Mouse (Mus musculus): ENCODE measurements around the gene Hspa13. TPM values are rescaled to one million over a fixed set of nuclear protein-coding genes. Genes with fewer than 3 reads are reported as not detected.

Hspa13 gene
- total RNA-seq (2021) = 35.5 and 43.2 TPM in 2 replicates
- long read RNA-seq, full-length matches to known transcripts = 36 of 44 reads
- long read RNA-seq, partial matches to known transcripts = 0 of 44 reads
- long read RNA-seq, other reads (novel, unspliced or antisense) = 8 of 44 reads

DNA sequence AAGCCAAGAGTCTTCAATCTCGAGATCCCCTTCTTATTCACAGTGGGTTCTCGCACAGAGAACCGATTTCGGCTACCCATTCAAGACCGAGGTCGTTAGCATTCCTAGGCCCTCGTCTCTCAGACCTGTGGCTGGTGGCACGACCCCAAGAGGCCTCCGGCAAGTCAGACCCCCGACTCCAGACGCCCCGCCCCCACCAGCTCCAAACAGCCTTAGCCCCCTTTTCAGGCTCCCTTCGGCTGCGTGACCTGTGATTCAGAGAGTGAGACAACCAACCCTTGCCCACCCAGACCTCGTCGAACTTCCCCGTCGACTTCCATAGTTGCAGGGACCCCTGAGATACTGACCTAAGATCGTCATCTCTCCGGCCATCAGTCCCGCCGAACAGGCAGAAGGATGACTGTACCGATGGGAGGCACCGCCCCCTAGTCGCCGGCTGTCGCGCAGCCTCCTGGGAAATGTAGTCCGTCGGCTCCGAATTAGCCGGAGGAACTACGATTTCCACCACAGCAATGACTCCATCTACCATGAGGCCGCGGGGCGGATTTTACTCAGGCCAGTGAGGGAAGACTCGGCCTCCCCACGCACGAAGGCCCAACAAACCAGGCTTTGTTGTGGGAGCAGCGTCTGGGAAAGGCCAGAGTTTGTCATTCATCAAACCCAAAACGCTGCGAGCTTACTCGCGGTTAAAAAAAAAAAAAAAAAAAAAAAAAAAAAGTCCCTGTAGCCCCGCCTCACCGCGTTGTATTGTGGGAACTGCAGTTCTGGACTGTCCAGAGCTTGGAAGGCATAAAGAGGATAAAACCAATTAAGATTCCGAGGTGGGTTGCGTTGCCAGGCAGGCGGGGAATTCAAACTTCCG is at the start of gene Hspa13:
Hspa13 (minus strand) TSS at position 717 of the 862 bp plus-strand sequence.
- peak; percentile 94 for DNase-seq

DNA sequence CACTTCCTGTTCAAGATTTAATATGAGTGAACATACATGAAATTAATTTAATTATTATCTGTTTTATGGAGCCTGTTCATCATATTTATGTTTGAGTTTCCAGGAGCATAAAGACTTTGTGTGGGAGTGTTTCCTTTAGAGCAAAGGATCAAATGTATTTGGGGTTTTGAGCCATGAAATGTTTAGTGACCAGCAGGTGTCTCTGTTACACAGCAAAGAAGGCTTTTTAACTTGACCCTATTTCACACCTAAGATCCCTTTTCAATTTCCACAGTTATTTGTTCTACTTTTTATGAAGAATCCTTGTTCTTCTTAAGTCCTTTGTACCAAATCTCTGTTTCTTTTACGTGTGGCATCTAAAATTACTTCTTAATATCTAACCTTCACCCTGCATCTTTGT is 12.4 kb upstream of the Hspa13 start:
- DNase-seq = no peak

- no peak for DNase-seq
Observed at GRCm38 (mm10) chr16:75773222-75773621, 6.3 kb upstream of the Hspa13 start.

DNA sequence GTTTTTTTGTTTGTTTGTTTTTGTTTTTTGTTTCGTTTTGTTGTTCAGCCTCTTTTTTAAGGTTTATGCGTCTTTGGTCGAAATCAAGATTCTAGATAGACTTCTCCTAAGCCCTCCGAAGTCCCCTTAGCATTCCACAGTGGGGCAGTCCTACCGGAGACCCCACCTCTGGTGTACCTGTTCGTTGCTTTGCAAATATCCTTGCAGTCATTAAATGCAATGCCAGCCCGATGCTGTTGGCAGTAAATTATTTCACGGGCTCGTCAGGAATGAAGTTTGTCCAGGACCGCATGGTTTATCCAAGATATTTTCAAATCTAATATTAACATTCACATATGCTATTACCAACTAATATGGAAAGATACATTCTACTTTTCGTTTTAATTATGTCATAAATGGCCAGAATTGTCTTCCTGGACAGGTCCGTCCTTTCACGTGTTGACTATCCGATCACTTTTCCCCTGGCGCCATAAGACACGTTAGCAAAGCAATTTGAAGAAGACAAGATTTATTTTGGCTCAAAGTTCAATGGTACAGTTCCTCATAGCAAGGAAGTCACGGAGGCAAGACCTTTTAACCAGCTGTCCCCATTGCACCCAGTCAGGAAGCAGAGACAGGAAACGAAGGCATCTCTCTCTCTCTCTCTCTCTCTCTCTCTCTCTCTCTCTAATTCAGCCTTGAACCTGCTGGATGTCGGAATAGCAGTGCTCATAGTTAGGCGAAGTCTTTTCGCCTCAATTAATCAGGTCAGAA is 522 bp upstream of the Hspa13 start:
- no peak for DNase-seq

GRCm38 (mm10) chr16:75752876-75753275 is 14.0 kb downstream of the Hspa13 start:
- no peak for DNase-seq

- DNase-seq = no peak
Observed at GRCm38 (mm10) chr16:75750103-75750502, 16.8 kb downstream of the Hspa13 start.

GRCm38 (mm10) chr16:75748926-75749325 is 18.0 kb downstream of the Hspa13 start:
- DNase-seq = no peak

DNA sequence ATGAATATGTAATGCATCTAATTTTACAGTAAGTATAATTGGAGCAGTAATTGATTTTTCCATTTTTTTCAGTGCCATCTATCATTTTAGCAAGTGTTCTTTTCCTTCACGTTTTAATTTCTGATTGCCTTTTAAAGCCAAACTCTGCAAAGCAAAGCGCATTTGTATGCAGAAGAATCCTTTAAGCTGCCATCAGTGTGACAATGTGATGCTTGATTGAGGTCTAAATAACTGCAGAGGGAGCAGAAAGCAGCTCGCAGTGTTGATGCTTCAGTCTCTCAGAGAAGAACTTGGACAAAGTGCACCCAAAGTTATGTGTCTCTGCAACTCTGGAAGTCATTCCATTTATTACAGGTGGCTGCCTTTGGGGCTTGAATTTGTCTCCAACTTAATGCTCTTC is 22.9 kb downstream of the Hspa13 start:
- DNase-seq = no peak

DNA sequence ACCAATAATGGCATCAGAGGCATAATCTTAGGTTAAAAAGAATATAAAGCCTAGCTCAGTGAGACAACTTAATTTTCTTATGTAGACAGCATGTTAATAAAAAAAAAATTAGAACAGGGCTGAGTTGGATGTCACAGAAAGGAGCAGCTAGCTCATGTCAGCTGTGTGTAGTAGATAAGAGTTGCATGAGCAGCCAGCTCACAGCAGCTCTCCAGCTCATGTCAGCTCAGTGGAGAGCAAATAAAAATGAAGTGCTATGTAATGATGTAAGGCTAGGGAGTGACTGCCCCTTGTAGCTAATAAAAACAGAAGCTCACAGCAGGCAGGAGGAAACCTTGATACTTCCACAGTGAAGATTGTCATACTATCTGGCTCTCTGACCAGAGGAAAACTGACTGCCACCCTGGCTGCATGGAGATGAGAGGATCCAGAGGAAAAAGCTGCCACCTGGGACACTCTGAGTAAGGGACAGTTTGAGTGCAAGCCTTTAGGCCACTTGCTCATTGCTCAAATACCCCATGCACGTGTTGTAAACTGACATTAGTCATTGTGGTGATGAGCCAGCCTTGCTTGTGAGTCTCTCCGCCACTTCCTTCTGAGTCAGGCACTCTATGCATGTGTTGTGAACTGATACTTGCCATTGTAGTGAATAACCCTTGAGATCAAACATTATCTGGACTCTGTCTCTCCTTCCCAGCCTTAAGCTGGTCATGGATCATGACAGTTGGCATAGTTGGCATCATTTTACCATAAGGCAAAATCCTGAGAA is 49.3 kb downstream of the Hspa13 start:
- DNase-seq = no peak

- DNase-seq = peak; percentile 8
Observed at GRCm38 (mm10) chr16:75696176-75696575, 70.7 kb downstream of the Hspa13 start.

Small RNAs within 50 kb of the gene (microRNA-seq; reads per million reads assigned to microRNA genes)
- 0 reads per million in 2 experiments for gene Gm22923

Other genes with a start within 250 kb of the Hspa13 start
- gene Lipi, start 181.0 kb downstream of the Hspa13 start, total RNA-seq (2021) = not detected in 2 replicates
- 0.95 and 2.8 TPM in 2 replicates for gene Rbm11, start 174.3 kb downstream of the Hspa13 start, total RNA-seq (2021)